Mouse (Mus musculus) layer of hippocampus, adult 9-11 months (tissue): ENCODE data around the gene Flrt3.
A peak's percentile ranks its signal among the peaks of the same experiment; 100 is the strongest.

Experiments
- DNase-seq: peaks from one replicate; pipeline ENCODE4 v3.0.0; 2022

Flrt3 gene

DNA sequence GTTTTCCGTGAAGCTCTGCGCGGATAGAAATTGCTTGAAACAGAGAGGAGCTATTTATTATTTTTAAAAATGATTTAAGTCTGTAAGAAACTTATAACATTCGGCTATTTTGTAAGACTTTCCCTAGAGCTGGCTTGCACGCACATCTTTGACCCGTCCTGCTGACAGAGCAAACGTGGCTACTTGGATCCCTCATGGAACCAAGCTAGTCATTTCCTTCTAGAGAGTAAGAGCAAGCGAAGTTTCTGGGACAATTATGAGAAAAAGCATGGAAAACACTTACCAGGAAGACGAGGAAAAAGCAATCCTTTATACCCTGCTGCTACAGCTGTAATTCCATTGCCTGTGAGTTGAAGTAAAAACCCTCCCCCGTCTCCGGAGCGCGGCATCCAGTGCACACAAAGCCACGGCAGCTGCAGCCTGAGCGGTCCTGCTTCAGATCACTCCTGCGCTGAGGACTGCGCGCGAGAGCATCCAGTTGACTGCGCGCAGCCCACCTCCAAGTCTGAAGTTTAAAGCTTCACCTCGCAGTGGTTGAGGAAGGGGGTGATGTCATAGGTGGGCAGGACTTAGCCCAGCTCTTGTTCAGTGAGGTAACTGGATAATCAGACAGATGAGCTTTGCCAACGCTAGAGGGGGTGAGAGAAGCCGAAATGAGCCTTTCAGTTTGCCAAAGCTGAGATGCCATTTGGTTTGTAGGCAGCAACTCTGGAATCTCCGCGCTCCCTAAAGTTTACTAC lies at the start of gene Flrt3:
Flrt3 (minus strand) TSS at position 507 of the 740 bp plus-strand sequence.
- DNase-seq = peak; percentile 96

DNA sequence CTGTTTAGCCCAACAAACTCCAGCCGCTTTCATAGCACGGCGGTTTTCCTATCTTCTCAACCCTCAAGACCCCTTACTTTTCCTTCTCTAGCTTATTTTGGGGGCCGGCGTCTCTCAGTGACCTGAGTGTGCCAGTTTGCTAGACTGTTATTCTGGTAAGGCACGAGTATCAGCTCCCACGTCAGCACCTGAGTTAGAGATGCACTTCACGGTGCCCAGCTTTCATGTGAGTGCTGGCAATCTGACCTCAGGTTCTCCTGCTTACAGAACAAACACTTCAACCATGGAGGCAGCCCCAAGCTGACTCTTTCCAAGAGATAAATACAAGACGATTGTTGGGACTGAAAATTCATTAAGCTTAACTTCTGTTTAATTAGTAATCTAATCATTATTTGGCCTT lies 46.1 kb upstream of the Flrt3 start:
- no peak for DNase-seq

DNA sequence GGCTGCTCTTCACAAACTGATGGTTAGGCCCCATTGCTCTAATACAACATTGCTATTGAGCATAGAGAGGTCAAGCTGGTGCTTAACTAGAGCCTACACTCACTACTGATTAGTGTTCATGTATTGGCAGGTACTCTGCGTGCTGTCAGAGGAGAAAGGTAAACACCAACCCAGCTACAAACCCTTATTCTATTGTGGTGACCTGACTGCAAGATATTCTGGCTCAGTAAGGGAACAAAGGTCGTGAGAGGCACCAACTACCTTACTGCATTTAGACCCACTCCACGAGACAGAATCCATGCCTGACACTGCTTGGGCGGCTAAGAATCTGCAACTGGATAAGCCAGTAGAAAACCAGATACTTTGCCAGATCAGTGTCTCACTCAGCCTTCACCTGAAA lies 44.6 kb upstream of the Flrt3 start:
- DNase-seq = no peak

DNA sequence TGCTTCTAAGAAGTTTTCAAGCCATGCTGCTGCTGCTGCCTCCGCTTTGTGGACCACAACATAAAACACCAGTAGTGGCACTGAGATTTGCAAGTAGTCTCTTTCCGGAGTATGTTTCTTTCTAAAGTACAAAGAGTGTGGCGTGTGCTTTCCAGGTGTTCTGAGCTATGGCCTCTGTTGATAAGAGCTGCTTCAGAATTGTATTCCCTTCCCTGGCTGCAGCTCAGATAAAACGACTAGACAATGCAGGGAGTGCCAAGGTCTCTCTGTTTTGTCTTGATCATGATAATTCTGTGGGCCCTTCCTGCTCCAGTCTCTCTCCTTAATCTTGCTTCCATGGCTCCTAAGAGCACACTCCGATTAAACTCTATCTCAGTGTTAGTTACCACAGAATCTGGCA lies 36.3 kb upstream of the Flrt3 start:
- DNase-seq = no peak

DNA sequence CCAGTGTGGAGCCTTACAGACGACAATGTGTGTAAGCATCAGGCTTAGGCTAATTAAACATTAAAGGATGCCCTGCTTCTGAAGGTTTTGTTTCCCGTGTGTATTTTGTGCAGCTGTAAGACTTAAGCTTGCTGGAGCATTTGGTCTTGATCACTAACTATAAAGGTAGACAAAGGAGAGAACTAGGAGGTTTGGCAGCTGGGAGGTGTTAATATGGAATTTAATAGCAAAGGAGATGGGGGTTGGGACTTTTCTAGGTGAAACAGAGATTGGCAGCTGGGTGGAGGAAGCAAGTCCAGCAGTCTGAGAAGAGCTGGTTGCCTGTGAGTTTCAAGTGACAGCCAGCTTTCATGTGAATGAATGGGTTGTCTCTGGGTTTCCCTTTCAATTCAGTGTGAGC lies 34.0 kb upstream of the Flrt3 start:
- no peak for DNase-seq

DNA sequence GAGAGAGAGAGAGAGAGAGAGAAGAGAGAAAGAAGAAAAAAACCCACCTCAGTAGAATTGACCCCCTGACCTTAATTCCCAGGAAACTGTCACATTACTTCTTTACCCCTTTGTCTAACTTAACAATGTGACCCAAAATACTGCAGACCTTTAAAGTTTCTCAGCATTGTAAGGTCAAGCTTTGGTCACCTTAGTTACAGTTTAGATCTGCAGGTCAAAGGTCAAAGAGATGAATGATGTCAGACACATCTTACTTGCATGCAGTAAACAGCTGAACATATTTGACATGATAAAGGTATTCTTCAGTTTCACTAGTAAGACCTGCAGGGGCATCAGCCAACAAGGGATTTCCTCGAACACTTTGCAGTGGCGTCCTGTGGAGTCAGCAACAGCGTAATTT lies 32.9 kb upstream of the Flrt3 start:
- no peak for DNase-seq

DNA sequence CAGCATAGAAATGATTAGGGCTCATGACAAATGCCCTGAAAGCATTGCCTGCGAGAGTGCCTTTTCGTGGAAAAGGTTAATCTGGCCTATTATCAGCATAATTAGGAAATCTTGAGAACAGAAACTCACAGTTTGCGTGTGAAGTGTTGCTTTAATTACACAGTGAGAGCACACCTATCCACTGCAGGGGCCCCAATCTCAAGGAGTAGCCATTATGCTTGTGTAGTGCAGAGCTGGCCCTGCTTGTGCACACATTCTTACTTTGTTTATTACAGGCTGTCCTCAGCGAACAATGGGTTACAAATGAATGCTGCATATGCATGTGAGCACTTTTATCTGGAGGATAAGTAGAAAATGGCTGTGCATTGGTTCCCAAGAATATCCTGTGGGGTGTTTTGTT lies 32.1 kb upstream of the Flrt3 start:
- DNase-seq = no peak

DNA sequence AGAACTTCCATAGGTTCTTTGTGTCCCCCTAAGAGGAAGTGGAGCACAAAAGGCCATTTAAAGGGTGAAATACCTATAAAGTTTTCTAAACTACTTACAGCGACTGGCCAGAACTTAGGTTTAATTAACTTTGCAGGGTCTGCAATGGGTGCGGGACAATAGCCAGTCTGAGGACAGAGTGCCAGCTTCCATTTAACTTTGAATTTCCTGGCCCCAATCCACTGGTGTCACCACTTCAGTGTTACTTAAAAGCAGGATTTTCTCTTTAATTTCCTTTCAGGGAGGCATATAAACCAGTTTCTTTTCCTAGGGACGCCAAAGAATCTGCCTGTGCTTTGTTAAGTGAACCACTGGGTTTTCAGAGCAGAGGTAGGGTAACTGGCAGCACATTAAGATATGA lies 27.3 kb upstream of the Flrt3 start:
- no peak for DNase-seq

DNA sequence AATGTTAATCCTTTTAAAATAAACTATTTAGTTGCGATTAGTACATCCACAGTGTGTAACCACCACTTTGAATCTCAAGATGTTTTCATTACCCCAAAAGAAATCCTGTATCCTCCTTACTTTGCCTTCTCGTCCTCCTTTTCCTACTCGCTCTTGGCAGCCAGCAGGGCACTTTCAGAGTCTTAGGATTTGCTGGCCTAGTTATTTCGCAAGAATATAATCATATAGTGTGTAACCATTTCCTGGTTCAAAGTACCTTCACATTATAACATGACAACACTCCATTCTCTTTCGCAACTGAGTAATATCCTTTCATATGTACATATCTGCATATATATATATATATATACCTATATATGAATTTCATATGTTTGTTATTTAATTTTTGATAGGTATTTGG lies 22.6 kb upstream of the Flrt3 start:
- no peak for DNase-seq

DNA sequence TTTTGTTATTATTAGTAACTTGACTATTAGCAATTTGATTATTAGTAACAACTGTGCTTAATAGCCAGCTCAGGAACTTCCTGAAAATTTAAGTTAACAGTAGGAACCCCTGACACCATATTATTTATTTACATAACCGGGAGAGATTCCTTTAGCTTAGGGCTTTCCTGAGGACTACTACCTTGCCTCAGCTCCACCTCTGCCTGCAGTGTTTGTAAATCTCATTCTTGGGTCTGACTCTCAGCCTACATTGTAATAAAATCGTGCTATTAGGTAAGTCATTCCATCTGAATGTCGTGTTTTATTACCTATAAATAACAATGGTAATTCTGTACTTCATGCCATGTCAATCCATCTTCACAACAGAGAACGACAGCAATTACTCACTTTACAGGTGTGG lies 21.2 kb upstream of the Flrt3 start:
- DNase-seq = no peak

DNA sequence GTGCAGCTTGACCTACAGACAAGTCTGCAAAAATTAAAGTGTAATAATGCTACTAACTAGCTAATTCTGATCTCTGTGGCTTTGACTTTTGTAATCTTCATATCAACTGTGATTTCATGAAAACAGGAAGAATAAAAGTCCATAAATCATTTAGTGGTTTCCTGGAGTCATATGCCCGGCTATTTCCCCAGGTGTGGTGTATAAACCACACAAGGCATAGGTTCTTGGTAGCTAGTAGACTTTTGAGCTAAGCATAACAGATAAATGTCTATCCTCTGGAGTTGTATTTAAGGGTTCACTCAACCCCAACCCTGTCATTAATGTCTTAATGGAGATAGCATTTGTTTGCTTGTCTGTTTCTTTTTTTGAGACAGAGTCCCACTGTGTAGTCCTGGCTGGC lies 20.1 kb upstream of the Flrt3 start:
- DNase-seq = no peak

DNA sequence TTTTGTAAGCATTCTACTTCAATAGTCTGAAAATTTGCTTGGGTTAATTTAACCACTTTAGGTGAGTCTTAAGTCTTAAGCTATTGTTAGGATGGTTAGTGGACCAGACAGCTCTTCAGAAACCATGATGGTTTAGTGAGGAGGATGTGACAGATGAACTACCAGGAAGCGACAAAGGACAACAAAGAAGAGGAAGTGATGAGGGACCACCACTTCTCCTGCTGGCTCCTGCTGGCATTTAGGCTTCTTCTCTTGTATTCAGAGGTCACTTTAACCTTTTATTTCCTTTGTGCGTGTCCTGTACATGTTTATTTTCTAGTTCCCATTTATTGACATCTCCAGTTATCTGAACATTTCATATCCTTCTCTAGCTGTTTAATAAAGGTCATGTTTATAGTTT lies 19.6 kb upstream of the Flrt3 start:
- DNase-seq = no peak

DNA sequence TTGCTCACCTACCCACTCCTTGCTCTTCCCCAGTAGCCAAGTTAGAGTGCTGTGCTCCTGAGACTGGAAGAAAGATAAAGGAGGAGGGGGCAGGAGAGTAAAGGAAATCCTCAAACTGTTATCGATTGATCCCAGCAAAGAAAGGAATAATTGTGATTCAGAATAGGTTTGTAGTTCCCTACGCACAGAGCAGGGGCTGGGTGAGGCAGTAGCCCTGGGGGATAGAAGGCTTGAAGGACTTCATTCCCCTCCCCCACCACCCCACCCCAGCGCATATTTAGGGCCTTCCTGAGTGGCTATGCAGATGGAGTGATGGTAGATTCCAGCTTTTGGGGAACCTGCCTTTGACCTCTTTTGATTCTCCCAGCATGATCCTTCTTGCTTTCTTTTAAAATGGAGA lies 5.5 kb upstream of the Flrt3 start:
- no peak for DNase-seq

DNA sequence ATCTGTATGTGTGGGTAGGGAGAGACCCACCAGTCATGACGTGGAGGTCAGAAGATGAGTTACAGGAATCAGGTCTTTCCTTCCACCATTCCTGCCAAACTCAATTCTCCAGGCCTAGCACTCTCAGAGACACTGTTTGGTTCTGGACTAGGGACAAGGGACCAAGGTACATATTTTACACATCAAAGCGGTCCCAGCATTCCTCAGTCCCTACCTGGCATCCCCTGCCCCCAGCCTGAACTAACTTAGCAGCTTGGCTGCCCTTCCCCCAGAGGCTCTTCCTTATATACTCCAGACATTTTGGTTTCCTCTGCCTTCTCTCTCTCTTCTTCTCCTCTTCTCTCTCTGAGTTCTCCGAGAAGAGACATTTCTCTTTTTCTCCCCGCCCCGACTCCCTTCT lies 2.2 kb upstream of the Flrt3 start:
- DNase-seq = no peak

DNA sequence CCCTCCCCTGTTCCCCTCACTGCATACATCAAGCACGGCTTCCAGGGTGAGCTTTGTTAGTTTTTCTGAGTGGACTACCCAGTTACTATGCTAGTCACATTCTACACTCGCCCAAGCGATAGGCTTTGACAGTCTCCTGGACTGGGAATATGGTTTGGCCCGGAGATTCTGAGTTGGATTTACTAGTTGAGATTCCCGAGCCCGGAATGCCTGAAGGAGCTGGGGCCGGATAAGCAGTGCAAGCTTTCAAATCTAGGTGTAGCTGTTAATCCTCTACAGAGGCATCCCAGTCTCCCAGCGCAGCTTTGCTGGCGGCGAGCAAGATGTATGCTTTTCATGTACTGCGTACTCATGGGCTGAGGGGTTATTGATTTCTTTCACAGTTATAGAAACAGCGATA lies 812 bp downstream of the Flrt3 start:
- DNase-seq = peak; percentile 45

DNA sequence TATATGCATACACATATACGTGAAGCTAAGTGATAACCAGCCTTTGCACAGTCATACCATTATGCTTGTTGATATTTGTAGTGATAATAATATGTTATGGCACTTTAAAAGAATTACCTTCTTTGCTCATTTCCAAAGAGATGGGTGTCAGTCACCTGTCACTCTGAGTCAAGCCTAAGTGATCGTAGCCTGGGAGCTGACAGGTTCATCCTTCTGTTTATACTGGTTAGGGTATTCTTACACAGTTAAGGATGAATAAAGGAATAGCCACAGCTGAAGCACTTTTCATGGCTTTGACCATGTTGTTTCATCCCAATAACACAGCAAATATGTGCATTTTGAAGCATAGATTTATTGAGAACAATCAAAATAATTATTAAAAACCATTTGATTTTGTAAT lies 1.5 kb downstream of the Flrt3 start:
- DNase-seq = no peak

DNA sequence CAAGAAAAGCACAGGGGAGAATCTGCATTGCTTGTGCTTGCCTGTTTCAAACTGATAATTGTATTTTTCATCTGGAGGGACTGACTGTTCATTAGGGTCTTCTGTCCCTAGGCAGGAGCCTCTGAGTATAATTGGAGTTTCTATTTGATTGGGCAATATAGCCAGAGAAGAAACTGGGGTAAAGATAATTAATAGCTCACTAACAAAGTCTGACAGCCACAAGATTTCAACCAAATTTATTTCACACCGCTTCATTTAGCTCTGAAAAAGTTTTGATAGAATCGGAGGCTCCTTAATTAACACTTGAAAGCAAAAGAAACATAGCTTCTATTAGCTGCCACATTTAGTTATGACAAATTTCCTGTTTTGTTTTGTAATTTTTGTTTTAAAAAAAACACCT lies 2.2 kb downstream of the Flrt3 start:
- no peak for DNase-seq

DNA sequence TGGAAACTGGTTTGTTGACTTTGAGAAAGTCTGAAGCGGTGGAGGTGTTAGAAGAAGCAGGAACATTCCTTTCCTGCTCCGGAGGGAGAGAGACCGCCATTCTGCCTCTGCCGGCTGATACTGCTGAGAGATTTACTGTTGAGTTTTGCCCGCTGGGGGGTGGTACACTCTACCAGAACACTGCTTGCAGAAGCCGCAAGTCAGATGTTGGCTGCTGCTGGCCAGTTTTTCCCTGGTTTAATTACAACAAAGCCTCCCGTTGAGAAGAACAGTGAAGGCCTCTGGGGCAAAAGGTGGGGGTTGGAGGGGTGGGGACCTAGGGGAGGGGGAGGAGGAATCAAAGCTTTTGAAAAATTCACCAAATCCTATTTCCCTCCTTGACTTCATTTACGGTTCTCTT lies 3.0 kb downstream of the Flrt3 start:
- peak; percentile 85 for DNase-seq

DNA sequence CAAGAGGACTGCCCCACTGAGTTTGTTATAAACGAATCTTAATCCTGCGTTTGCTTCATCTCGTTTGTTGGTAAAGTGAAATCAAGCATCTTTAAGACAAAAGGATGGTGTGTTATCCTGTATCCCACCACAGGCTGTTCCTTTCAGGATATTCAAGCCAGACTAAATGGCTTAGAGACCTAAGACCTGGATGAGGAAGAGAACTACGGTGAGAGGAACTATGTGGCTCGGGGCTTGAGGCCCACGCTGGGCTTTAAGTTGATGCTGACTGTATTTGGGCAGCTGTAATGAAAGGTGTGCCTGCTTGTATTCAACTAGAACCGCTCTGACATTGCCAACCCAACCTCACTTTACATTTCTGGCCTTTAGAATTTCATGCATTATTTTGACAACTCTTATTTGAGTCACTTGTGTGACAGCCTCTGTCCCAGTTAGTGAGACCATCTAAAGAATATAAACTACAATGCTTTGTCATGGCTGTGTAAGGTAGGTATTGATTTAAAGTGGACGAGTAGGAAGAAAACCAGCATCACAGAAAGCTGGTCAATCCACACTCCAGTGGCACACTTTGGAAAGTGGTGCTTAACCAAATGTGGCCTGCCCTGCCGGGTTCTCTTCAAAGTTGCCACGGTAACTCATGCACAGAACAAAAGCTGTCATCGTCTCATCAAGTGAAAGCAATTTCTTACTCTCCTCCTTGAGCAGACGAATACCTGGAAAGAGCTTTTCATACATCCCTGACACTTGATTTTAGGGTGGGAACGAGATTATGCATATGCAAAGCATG lies 3.8 kb downstream of the Flrt3 start:
- DNase-seq = no peak

DNA sequence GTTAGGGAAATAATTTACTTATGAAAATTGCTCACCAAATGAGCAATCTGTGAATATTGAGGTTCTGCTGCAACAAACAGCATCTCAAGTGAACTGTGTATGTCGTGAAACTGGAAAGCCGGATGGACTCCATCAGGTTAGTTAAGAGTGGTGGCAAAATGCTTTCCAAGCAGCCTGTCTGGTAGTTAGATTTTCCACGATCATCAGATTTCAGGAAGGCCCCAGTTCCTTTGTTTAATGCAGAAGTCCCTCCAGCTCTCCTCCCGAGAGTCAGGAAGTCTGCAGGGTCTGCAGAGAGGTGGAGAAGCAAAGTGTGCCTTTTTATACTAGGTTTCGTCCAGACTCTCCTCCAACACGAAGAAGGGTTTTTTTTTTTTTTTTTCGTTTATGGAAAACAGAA lies 4.4 kb downstream of the Flrt3 start:
- no peak for DNase-seq

DNA sequence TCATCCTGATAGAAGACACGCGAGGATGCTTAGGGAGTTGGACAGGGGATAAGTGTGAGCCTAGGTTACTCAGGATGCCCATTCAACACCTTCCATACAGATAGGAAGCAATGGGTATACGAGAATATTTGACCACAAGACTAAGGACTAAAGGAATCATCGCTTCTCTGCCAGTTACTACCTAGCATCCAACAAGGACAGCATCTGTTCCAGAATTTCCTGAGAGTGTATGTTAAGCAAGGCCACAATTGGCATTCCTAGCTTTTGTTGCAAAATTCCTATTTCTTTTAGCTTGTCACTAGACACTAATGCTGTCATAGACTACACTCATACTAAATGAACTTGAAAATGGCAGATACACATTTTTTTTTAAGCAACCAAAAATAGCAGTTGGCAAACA lies 6.9 kb downstream of the Flrt3 start:
- DNase-seq = no peak

DNA sequence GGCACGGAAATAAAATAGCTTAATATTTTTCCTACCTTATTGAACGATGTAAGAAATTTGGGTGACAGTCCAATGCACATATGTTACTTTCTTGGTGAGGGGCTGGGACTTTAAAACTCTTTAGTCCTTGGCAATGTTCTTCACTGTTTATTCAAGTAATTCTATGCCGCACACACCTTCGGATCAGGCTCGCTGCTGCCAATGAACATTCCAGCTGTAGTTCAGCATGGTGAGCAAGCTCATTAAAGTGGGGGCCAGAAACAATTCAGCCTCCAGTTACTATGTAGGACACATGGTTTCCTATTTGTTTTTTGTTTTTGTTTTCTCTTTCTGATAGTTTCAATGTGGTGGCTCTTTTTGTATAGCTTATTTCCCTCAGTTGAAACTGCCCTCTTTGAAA lies 8.6 kb downstream of the Flrt3 start:
- DNase-seq = no peak

DNA sequence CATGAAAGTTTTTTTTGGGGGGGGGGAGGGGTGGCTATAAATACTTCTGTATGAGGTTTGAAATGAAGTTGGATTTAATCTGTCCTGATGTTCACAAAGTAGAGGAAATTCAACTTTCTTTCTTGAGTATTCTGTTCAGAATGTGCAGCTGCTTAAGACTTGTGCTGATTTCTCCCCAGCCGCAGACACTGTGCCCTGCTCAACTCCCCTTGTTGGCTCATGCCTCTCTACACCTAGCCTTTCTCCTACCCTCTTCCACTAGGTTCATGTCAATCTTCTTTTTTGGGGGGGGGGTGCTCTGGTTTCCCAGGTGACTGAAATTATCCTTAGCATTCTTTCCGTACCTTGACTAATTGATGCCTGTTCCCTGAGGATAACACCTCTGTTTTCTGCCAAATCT lies 17.3 kb downstream of the Flrt3 start:
- no peak for DNase-seq

DNA sequence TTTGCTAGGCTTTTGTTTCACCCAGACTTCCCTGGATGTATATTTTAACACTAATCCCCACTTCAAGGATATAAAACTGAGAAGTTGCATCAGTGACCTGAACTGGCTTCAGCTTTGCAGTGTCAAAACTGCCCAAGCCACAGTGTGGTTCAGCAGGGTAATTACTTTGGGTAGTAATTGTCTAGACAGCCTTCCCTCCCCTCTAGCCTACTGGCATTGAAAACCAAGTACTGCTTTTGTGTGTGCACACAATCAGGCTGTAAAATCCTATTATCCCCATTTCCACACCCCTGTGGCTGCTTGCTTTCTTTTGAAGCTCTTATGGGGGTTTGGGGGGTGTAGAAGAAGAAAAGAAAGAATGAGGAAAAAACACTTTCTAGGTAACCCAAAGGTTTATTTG lies 17.8 kb downstream of the Flrt3 start:
- DNase-seq = no peak
